Mouse (Mus musculus) kidney, embryonic 16.5 days (tissue): Measurements from ENCODE around the gene Rem2. TPM values are rescaled to one million over a fixed set of nuclear protein-coding genes. Genes with fewer than 3 reads are reported as not detected.

Experiments
- ATAC-seq: fragments of 200-750 bp; cut with Nextera tagmentation; 2 replicates; pipeline ENCODE4 v1.8.0; 2017; ENCODE audit warnings: moderate TSS enrichment; ENCODE audit not compliant: low FRiP score, low TSS enrichment
- H3K27ac ChIP-seq: fragments of 300-500 bp; sonication (generic); 2 replicates; pipeline ENCODE4 v1.5.1; 2014; ENCODE audit warnings: low read length
- H3K27me3 ChIP-seq: fragments of 300-500 bp; sonication (generic); 2 replicates; pipeline ENCODE4 v1.6.1; 2014; ENCODE audit warnings: low read length, control low read depth, mixed read lengths; ENCODE audit not compliant: insufficient read depth
- H3K36me3 ChIP-seq: fragments of 300-500 bp; sonication (generic); 2 replicates; pipeline ENCODE4 v1.6.1; 2014; ENCODE audit warnings: low read length, control low read depth, mixed read lengths; ENCODE audit not compliant: insufficient read depth
- H3K4me1 ChIP-seq: fragments of 300-500 bp; sonication (generic); 2 replicates; pipeline ENCODE4 v1.6.1; 2014; ENCODE audit warnings: low read length, control low read depth, mixed read lengths; ENCODE audit not compliant: insufficient read depth
- H3K4me2 ChIP-seq: fragments of 300-500 bp; sonication (generic); replicated peaks from 2 replicates; pipeline ENCODE4 v1.6.1; 2014; ENCODE audit warnings: low read depth, low read length
- H3K4me3 ChIP-seq: fragments of 300-500 bp; sonication (generic); 2 replicates; pipeline ENCODE4 v1.5.1; 2014; ENCODE audit warnings: mild to moderate bottlenecking, low read length
- H3K9ac ChIP-seq: fragments of 300-500 bp; sonication (generic); replicated peaks from 2 replicates; pipeline ENCODE4 v1.6.1; 2014; ENCODE audit warnings: low read length
- H3K9me3 ChIP-seq: fragments of 300-500 bp; sonication (generic); 2 replicates; pipeline ENCODE4 v1.6.1; 2016; ENCODE audit warnings: low read length, control low read depth
- WGBS: fragments of 180-500 bp; shearing (Covaris S2); extraction: QIAGEN DNeasy Blood & Tissue Kit; methylation state at CpG from one replicate; pipeline ENCODE4 v1.1.7; 2014; 5-methylcytosine and 5-hydroxymethylcytosine counted together
- polyA plus RNA-seq: library from polyadenylated mRNA; unstranded; fragments of >200 nt; fragmentation: Nextera tagmentation; extraction: Ambion mirVana; gene quantifications from 2 replicates; pipeline ENCODE4 v1.2.1, GENCODE M21; 2015

Gene Rem2
- polyA plus RNA-seq, 1 experiment from 2014 or later: 6.7 TPM

DNA sequence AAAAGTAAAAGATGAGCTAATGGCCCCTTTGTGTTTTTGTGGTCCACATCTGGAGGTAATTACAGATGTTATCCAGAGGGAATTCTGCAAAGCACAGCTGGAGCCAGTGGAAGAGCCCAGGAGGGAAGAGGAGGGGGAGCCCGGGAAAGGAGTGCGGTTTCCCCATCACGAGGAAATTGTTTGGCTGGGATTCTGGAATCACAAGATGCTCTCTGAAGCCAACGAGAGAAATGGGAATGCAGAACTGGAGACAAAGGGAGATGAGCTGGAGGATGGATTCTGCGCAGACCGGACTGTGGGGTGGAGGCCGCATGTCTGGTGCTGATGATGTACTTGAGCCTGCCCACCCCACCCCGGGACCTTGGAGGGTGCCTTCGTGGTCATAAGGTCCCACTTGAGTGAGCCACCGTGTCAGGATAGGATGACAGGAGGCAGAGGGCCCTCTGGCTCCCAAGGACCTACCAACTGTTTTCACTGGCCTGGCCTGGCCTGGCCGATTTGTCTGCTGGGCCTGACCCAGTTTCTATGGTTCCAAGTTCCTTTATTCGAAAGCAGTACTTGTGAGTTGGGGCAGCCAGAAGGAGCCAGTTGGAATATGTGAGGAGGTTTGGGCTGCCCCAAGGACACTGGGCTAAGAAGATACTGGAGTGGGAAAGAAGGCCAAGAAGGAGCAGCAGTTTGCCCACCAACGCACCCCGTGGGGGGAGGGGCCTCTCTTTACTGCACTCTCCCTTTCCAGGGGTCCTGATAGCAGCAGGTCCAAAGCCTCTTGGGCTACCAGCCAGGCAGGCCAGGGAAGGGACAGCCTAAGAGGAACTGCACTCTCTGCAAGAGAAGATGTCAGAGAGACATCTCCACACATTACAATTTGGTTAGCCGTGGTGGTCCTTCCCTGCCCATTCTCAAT is 31.9 kb upstream of the Rem2 start:
- ATAC-seq: no peak
- WGBS: 56% methylated on average over 15 of the region's 15 CpGs
- peaks cover 12% of the 10 kb centered on the region; the same call in 1 of the 2 replicates for H3K4me1 ChIP-seq

DNA sequence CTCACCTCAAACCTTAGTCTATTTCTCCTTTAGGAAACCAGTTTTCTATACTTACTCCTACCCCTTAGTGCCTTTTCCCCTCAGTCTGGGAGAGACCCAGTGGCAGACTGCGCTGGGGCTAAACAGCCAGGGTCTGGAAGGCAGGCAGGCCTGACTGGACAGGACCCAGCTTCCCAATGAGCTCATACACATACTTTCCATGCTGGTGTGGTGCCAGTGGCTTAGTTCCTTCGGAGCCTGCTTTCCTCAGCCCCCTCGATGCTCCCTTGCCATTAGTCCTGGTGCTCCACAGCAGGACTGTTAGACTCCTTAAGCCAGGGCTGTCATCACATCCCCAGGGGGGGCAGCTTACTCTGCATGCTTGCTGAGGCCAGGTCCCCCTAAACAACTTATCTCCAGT is 30.4 kb upstream of the Rem2 start:
- Histone ChIP-seq H3K9me3 (no peaks in the 10 kb centered on the region), H3K27ac (no peak overlapping the region), H3K9ac (no peak overlapping the region), H3K4me2 (no peak overlapping the region), H3K27me3 (no peaks in the 10 kb centered on the region), H3K4me1 (peaks cover 12% of the 10 kb centered on the region; the same call in 1 of the 2 replicates), H3K36me3 (peaks cover 9% of the 10 kb centered on the region), H3K4me3 (no peak overlapping the region)
- 85% methylated on average over 3 of the region's 3 CpGs for WGBS
- no peak for ATAC-seq

More for the DNA sequence above, 31.9 kb upstream of the Rem2 start:
- Histone ChIP-seq H3K9ac (no peak overlapping the region), H3K27ac (peak overlapping the region; percentile 20; the same call in 1 of the 2 replicates), H3K4me2 (no peak overlapping the region), H3K9me3 (no peaks in the 10 kb centered on the region), H3K4me3 (no peak overlapping the region), H3K36me3 (peaks cover 24% of the 10 kb centered on the region), H3K27me3 (no peaks in the 10 kb centered on the region)

DNA sequence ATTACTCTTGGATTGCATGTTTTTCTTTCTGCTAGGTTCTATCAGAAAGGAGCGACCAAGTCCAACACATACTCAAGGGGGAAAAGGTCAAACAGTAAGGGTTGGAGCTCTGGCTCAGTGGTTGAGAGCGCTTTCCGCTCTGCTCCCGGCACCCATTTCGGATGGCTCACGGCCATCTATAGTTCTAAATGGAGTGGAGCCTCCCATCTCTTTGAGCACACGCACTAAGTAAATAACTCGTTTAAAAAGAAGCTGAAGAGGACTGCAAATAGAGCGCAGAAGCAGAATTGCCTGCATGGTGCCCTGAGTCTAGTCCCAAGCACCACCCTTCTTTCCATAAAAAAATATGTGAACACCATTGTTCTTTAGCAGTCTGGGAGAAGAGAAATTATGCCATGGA is 22.3 kb upstream of the Rem2 start:
- Histone ChIP-seq H3K9ac (no peak overlapping the region), H3K4me2 (no peak overlapping the region), H3K4me3 (no peak overlapping the region), H3K27ac (no peak overlapping the region), H3K4me1 (peaks cover 4% of the 10 kb centered on the region; the same call in 1 of the 2 replicates), H3K36me3 (no peaks in the 10 kb centered on the region), H3K9me3 (no peaks in the 10 kb centered on the region), H3K27me3 (no peaks in the 10 kb centered on the region)
- WGBS: 88% methylated on average over 9 of the region's 9 CpGs
- ATAC-seq: no peak

DNA sequence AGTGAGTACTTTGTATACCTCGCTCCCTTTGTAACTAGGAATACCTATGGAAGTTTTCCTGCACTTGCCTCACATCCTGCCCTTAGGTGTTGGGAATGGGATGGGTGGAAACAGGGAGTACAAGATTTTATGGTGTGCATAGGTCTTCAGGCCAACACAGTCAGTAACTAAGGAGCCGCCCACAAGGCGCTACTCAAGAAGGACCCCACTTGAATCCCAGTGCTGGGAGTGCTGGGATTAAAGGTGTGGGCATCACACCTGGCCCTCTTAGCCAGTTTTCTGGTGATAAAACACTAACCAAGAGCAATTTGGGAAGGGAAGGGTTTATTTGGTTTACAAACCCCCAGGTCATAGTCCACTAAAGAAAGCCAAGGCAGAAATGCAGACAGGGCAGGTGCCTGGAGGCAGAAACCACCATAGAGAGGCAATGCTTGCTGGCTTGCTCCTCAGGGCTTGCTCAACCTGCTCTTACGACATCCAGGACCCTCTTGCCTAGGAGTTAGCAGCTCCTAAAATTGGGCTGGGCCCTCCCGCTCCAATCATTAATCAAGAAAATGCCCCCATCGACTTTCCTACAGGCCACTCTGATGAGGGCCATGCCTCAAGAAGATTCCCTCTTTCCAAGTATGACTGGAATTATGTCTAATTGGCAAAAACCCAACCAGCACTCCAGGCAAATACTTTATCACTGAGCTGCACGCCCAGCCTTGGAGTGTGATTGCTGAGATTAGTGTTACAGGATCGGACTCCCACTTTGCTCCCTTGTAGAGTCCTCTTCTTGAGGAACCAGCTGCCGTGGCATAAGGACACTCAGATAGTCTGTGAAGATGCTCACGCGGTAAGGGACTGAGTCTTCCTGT is 21.0 kb upstream of the Rem2 start:
- no peaks in the 10 kb centered on the region for H3K9me3 ChIP-seq
- ATAC-seq: no peak
- no peak overlapping the region for H3K4me3 ChIP-seq
- H3K4me1 ChIP-seq: no peaks in the 10 kb centered on the region
- no peak overlapping the region for H3K9ac ChIP-seq
- H3K4me2 ChIP-seq: no peak overlapping the region
- 69% methylated on average over 11 of the region's 11 CpGs for WGBS
- H3K36me3 ChIP-seq: no peaks in the 10 kb centered on the region
- H3K27ac ChIP-seq: no peak overlapping the region
- H3K27me3 ChIP-seq: no peaks in the 10 kb centered on the region

DNA sequence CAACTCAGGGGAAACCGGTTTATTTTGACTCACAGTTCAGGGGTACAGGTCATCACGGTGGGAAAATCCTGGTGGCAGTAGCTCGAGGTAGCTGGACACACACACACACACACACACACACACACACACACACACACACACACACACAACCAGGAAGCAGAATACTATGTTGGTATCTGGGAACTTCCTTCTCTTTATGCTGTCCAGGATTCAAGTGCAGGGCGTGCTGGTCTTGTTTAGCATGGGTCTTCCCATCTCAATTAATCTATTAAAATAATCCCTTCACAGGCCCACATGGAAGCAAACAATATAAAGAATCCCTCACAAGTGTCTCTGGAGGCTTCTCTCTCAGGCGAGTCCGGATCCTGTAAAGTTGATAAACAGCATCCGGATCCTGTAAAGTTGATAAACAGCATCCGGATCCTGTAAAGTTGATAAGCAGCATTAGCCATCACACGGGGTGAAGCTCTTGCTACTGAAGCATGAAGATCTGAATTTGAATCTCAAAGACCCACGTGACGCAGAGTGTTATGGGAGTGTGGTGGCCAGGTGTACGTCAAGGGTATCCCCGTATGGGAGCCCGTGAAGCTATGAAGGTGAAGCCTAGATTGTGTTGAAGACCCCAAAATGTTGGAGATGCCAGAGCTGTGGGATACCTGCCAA is 17.9 kb upstream of the Rem2 start:
- H3K4me1 ChIP-seq: no peaks in the 10 kb centered on the region
- no peak overlapping the region for H3K9ac ChIP-seq
- no peak overlapping the region for H3K4me2 ChIP-seq
- H3K9me3 ChIP-seq: no peaks in the 10 kb centered on the region
- 74% methylated on average over 14 of the region's 14 CpGs for WGBS
- H3K4me3 ChIP-seq: no peak overlapping the region
- no peaks in the 10 kb centered on the region for H3K36me3 ChIP-seq
- no peak for ATAC-seq
- H3K27me3 ChIP-seq: no peaks in the 10 kb centered on the region
- H3K27ac ChIP-seq: no peak overlapping the region

DNA sequence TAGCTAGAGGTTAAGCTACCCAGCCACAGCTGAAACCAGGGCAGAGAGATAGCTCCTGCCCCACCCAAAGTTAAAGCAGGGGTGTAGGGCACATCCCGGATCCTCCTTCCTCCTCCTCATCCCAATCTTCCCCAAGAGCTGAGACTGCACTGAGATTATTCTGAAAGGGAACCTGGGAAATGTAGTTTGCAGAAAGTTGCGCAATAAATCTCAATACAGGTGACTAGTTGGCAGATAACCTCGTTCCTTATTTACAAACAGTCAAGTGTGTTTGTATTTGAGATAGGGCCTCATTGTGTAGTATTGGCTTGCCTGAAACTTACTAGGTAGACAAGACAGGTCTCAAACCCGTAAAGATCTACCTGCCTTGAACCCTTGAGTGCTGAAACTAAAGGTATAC is 13.8 kb upstream of the Rem2 start:
- H3K9ac ChIP-seq: no peak overlapping the region
- WGBS: 79% methylated on average over 4 of the region's 4 CpGs
- no peak for ATAC-seq

DNA sequence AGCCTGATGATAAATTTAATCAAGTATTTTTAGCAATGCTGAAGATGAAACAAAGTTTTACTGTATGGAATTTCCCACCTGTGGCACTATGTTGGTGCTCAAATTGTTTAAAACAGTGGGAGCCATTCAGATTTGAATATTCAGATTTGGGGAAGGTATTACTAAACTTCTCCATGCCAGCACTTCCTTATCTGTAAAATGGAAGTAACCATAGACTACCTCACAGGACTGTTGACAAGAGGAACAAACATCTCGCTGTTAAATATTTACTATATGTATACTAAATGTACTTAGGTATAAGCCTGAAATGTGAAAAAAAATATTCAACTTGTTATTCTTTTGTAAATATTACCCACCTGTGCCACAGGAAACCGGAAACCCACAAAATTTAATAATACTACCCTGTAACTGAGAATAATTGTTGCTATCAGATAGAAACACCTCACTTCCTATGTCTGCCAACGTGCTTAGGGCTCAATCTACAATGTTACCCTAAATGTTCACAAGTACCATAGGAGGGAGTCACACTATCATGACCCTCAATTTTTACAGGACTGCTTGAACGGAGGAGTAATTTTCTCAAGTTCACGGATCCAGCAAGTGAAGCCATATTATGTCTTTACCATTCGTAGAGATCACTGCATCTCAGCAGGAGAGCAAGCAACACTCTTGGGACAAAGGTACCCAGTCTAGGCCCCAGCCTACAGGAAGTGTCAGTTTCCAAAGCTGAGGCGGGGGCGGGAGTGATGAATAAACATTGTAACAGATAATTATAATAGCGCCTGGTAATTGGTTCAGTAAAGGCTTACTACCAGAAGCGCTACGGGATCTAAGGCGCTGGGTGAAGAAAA is 12.6 kb upstream of the Rem2 start:
- WGBS: 15% methylated on average over 12 of the region's 12 CpGs
- peak overlapping the region; percentile 87 for H3K4me3 ChIP-seq
- H3K4me2 ChIP-seq: peak overlapping the region; percentile 79
- peaks cover 10% of the 10 kb centered on the region for H3K4me1 ChIP-seq
- H3K36me3 ChIP-seq: peaks cover 14% of the 10 kb centered on the region
- peak overlapping the region; percentile 92 for H3K27ac ChIP-seq
- peak overlapping the region; percentile 92 for H3K9ac ChIP-seq
- H3K27me3 ChIP-seq: no peaks in the 10 kb centered on the region
- no peaks in the 10 kb centered on the region for H3K9me3 ChIP-seq
- peak; percentile 27; the same call in 1 of the 2 replicates for ATAC-seq

More for the DNA sequence above, 13.8 kb upstream of the Rem2 start:
- no peaks in the 10 kb centered on the region for H3K27me3 ChIP-seq
- H3K9me3 ChIP-seq: no peaks in the 10 kb centered on the region
- no peak overlapping the region for H3K4me3 ChIP-seq
- H3K4me2 ChIP-seq: no peak overlapping the region
- peaks cover 4% of the 10 kb centered on the region; the same call in 1 of the 2 replicates for H3K36me3 ChIP-seq
- peaks cover 10% of the 10 kb centered on the region for H3K4me1 ChIP-seq
- H3K27ac ChIP-seq: no peak overlapping the region

DNA sequence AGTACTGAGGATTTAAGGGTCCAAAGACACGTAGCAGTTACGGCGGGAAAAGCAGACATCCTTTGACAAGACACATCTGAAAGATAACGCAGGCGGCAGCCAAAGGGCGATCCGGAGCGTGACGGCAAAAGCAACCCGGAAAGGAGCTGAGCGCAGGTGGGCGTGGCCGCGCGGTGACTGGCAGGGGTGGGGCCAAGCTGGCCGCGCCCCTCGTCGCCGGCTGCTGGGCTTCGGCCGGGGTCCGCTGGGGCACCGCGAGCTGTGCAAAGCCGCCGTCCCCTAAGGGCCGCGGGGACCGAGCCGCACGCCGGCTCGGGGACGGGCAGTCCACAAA is 12.0 kb upstream of the Rem2 start, which contains the start of gene Lrp10:
TSS of gene Lrp10 (plus strand) at position 179 of the 334 bp plus-strand sequence.
- Histone ChIP-seq H3K9ac (peak within 1 kb of the TSS; percentile 92), H3K4me1 (peaks cover 10% of the 10 kb centered on the region), H3K36me3 (peaks cover 20% of the 10 kb centered on the region), H3K27me3 (no peaks in the 10 kb centered on the region), H3K27ac (peak within 1 kb of the TSS; percentile 92), H3K4me3 (peak within 1 kb of the TSS; percentile 87), H3K9me3 (no peaks in the 10 kb centered on the region), H3K4me2 (peak within 1 kb of the TSS; percentile 79)
- under 1% methylated on average over 35 of the region's 35 CpGs for WGBS
- ATAC-seq: peak; percentile 90
